Mouse (Mus musculus) gastrocnemius, adult 8-10 months (tissue): ENCODE measurements around the gene Pdcd4. TPM values are rescaled to one million over a fixed set of nuclear protein-coding genes. Genes with fewer than 3 reads are reported as not detected.
"Not testable (repeated sequence)": the region's sequence is repeated elsewhere in the genome, so short reads cannot be mapped to it uniquely, and the experiment has no call there.

ENCODE experiments used
- DNase-seq, 2 experiments: peaks; one replicate each; pipeline ENCODE4 v3.0.0; 2022; ENCODE audit warnings: low spot score in 2 of 2
- total RNA-seq, 4 experiments: library from RNA; stranded (reverse); gene quantifications; 2 replicates each; pipeline ENCODE4 v1.2.4; 2022

Gene Pdcd4
- total RNA-seq, 4 experiments from 2014 or later, result 12.9 to 22.3 (median 16.3) TPM

GRCm38 (mm10) chr19:53899941-53900610 lies 8.0 kb downstream of the Pdcd4 start:
- no peak for DNase-seq

- DNase-seq, result peak in 1 of 2 experiments; percentile 8
These were observed 10.1 kb downstream of the Pdcd4 start for GRCm38 (mm10) chr19:53901931-53902738.

DNA sequence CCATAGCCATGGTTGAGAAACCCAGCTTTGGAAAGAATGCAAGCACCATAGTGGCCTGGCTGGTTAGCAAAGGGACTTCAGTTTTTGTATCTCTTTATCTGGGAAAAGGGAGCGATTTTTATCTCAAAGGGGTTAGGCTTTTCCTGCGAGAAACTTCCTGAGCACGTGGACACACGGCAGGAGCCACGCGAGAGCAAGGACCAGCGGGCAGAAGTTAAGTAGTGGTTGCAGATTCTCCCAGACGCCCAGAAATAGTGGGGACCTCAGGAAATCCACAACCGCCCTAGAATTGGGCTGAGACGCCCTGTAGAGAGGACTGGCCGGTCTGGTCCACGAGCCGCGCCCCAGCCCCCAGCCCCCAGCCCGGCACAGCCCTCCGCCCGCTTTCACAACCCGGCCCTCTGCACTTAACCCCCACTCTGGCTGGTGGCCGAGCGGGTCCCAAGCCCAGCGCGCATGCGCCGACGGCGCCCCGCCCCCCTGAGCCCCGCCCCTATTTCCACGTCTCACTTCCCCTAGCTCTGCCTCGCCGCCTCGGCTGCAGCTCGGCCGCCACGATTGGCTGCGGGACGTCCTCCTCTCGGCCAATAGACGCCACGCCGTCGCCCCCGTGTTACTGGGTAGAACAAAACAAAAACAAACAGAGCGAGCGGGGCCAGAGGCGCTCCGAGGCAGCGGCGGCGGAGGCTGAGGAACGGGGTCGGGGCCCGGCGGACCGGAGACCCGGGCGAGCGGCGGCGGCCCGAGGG lies 10.9 kb downstream of the Pdcd4 start:
- peak; percentile 90 to 95 for DNase-seq

DNA sequence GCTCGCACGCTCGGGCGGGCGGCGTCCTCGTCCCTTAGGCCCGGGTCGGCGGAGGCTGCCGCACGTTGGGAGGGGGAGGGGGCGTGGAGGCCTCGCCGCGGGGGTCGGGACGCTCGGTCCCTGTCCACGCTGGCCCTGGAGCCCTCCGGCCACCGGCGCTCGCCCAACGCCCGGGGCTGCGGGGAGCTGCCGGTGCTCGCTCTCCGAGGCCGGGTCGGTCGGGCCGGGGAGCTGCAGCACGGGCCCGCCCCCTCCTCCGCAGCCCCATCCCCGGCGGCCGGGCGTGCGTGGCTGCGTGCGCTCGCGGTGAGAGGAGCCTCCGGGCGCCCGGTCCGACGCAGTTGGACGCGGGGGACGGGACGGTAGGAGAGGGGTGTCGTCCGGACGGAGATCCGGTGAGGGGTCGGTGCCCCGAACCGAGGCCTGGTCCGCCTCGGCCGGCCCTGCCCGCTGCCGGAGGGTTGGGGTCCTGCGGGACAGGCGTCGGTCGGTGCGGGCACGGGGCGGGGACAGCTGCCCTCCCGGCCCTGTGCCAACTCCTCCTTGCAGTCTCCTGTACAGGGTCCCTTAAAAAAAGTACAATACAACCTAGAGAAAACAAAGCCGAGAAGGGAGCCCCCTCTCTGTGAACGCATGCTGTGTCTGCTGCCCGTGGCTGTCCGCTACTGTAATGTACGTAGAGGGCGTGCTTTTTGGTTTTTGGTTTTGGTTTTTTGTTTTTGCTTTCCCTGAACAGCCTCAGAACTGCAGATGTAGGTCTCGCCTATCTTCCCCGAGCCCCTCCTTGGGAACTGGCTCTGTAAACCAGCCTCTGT lies 11.7 kb downstream of the Pdcd4 start:
- DNase-seq, result peak in 1 of 2 experiments; percentile 37

- DNase-seq, result no peak
These were observed 12.9 kb downstream of the Pdcd4 start for GRCm38 (mm10) chr19:53904833-53905480.

DNA sequence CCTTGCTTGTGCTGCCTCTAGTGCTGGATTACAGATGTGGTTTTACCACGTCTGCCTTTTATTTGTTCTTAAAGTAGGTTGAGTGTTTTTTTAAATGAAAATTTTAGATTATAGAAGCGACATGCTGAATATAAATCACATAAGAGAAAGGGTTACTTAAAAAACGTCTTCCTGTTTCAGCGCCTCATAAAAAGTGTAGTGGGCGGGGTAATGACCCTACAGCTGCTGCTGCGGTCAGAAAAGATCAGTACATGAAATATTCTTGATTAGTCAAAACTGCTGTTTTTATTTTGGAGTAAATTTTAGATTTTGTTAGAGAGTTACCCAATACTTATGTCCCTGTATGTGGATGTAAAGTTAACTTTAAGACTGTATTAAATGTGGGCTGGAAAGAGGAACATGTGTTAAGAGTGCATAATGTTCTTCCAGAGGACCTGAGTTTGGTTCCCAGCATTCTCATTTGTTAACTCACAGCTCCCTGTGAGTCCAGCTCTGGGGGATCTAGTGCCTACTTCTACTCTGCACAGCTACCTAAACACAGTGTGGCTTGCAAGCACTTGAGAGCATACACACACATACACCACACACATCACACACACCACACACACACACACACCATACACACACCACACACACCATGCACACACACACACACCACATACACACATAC lies 14.1 kb downstream of the Pdcd4 start:
- DNase-seq, result no peak

DNA sequence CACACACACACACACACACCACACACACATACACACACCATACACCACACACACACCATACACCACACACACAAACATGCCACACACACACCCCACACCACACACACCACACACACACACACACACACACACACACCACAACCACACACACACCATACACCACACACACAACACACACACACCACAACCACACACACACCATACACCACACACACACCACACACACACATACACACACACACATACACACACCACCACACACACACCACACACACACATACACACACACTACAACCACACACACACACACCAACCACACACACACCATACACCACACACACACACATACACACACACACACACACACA lies 14.7 kb downstream of the Pdcd4 start:
- DNase-seq, result not testable (repeated sequence)

DNA sequence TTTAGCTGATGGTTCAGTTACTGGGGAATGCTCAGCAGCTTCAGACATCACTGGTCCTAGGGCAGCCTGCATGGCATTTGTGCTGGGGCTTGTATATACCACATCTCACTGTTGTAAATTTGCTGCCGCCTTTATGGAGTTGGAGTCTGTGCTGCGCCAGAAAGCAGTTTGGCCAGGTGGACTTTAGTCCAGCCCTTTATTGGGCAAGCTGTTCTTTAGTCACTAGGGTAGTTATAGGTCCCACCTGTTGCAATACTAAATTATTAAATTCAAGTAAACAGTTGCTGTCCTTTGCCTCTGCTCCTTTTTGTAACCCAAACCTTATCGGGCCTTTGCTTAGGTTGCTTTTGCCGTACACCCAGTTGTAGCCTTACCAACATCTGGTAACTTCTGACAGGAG lies 22.9 kb downstream of the Pdcd4 start:
- DNase-seq, result no peak

DNA sequence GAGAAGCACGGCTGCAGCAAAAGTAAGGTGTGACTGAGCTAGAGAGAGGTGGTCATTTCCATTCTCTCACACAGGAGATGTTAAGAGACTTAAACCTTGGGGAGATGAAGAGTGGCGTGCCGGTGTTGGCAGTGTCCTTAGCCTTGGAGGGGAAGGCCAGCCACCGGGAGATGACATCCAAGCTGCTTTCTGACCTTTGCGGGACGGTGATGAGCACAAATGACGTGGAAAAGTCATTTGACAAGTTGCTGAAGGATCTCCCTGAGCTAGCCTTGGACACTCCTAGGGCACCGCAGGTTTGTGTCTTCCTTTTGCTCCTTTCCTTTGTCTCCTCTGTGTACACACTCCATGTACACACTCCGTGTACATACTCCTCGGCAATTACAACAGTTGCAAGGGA lies 27.5 kb downstream of the Pdcd4 start:
- DNase-seq, result no peak

DNA sequence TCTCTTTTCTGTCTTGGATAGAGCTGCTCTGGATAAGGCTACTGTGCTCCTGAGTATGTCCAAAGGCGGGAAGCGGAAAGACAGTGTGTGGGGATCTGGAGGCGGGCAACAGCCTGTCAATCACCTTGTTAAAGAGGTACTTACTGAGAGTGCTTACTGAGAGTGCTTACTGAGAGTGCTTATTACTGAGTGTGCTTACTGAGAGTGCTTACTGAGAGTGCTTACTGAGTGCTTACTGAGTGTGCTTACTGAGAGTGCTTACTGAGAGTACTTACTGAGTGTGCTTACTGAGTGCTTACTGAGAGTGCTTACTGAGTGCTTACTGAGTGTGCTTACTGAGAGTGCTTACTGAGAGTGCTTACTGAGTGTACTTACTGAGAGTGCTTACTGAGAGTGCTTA lies 30.0 kb downstream of the Pdcd4 start:
- DNase-seq, result not testable (repeated sequence)

GRCm38 (mm10) chr19:53925338-53925751 lies 33.3 kb downstream of the Pdcd4 start:
- no peak for DNase-seq

DNA sequence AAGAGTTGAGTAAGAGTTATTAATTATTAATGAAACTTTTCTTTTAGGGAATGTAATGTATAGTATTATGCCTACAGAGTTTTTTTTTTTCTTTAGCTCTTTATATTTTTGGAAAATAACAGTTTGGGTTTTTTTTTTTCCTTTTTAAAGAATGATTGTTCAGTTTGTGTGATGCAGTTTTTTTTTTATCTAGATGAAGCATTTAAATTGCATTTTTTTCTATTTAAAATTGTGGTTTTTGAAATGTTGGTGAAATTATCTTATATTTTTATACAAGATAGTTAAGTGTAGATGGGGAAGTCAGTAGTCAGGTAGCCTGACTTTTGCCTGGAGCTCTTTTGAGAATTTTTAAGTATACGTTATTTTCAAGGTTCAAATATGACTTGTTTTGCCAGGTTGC lies 34.7 kb downstream of the Pdcd4 start:
- DNase-seq, result no peak

GRCm38 (mm10) chr19:53929218-53929617 lies 37.2 kb downstream of the Pdcd4 start:
- no peak for DNase-seq

- no peak for DNase-seq
These were observed 41.0 kb downstream of the Pdcd4 start for GRCm38 (mm10) chr19:53933050-53933449.

DNA sequence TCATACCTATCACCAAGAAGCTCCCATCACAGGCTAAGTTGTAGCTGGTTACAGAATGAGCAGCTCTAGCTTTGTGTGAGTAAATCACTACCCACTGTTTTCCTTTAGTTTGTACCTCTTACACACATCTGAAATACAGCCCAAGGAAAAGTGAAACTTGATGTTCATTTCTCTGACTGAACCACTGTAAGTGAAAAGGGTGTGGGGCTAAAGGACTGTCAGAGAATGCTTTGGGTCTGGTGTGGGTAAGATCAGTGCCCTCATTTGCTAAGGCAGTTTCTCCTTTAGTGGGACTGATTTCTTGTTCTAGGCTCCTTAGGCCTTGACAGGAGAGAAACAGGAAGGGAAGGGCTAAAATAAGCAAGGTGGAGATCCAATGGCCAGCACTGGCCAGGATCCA lies 42.0 kb downstream of the Pdcd4 start:
- DNase-seq, result no peak

- no peak for DNase-seq
These were observed 47.4 kb downstream of the Pdcd4 start for GRCm38 (mm10) chr19:53939467-53939866.

DNA sequence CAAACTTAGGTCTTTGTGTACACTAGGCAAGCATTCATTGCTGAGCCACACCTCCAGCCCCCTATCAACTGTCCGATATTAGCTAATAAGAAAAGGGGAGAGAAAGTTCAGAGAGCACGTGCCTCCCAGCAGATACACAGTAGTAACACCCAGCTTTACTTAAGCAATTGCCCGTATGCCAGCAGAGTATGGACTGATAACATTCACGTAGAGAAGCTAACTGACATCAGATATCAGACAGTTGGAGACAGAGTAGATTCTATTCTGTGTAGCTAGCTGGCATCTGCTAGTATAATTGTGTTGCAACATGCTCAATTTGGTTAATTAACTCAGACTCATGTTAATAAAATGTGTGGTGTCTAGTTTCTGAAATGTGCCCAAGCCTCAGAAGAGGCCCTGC lies 49.1 kb downstream of the Pdcd4 start:
- DNase-seq, result no peak

- DNase-seq, result no peak
These were observed 50.3 kb downstream of the Pdcd4 start for GRCm38 (mm10) chr19:53942342-53942741.

DNA sequence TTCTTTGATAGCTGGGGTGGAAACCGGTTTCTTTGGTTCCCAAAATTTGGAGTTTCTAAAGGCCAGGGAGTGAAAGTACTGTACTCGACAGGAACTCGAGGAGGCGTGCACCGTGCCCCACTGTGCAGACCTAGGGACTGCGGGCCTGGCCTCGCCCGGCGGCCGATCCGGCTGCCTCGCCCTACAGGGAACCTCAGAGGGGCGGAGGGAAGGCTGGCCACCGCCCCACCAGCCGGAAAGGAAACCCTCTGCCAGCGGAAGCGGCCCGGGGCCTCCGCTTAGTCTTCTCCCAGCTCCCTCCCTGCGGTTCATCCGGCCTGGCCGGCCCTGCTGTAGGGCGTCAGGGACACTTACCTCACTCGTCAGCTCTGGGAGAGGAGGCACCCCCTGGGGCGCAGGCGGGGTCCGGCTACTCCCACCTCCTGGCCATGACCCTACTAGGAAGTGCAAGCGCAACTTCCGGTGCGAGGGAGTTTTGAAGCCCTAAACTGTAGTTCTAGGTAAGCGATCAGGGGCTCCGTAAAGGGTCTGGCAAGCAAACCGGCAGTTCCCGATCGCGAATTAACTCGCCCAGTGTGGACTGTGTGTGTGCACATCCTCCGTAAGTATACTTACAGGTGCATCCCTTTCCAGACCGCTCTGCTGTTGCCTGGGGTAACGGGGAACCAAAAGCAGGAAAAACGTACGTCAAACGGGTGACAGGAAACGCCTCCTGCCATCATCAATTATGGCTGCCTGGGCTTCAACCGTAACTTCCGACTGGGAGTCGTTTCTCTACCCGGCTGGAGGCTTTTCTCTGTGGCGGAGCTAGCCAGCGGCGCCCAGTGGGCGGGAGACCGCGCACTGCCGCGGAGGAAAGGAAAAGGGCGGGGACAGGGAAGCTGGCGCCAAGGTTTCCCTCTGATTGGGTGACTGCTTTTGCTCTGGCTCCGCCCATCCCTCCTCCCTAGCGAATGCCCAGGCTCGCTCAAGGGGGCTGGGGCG lies 52.1 kb downstream of the Pdcd4 start, which contains the start of the genes Shoc2 and Bbip1:
Shoc2 (plus strand) TSS at position 505 of the 984 bp plus-strand sequence.
Bbip1 (minus strand) TSS at position 826 of the 984 bp plus-strand sequence.
- DNase-seq, result peak; percentile 98 to 99
